Mouse (Mus musculus): ENCODE measurements around the gene Slco1a5.

DNA sequence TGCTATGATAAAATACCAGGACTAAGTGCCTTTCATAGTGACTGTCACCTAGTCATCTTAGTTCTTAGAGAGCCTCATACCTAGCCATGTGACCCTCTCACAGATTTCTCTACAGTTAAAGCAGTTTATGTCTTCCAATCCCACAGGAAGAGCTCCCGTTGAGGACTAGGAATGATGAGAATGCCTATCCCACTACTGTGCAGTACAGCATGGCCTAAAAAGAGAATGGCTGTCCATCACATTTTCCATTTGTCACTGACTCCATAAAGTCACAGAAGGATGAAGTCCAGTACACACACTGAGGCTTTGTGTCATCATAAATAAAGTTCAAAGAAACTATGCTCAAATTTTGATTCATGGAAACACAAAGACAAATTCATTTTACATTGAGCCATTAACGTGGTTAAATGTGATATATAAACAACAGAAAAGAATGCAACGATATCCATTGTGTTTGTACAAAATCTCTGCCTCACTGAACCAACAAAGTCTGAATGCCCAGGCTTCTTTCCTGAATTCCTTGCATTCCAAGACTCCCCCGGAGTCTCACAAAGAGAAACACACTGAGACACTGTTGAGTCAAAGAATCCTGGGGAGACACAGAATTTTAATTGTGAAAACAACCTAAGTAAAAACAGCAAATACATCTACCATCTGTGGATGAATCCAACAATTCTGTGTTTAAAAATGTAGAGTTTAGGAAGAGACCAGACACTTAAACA is 46.9 kb downstream of the Slco1a5 start:
- TF ChIP-seq POLR2A (IDR thresholded peaks at IDR 0.05; ENCODE audit: low read depth, low read length) = no peak
- TF ChIP-seq CTCF (IDR thresholded peaks at IDR 0.05; ENCODE audit: extremely low read depth, insufficient read length, insufficient replicate concordance, low read depth, low read length) = no peak

Measured in small intestine, adult 2 months (tissue).